8 mouse cellular contexts compared by ENCODE assay signal in the genomic region with DNA sequence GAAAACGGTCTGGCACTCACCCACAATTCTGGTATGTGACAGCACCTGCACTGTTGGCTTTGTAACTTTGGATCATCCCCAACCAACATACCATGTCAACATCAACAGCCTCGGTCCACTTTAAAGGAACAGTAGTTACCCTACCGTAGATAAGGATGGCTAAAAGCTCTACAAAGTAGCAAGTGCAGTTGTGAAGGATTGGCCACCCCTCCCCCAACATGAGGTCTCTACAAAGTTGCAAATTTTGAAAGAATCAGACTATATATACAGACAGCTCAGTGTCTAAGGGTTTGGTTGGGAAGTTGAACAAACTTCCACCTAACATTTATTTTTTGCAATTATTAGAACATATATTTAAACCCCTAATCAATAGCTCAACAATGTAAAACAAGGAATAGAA. TPM values are rescaled to one million over a fixed set of nuclear protein-coding genes. Genes with fewer than 3 reads are reported as not detected.
DNase-seq lines count a peak whose midpoint lies in the region; ATAC-seq and TF ChIP-seq lines count a peak whose summit lies in the region.

No protein-coding gene starts in this region.

- no peak overlapping the region for H3K4me3 ChIP-seq in kidney, adult 2 months (ENCODE audit: insufficient read depth, low read depth, low read length)
- H3K4me3 ChIP-seq in embryonic facial prominence, embryonic 10.5 days = peak overlapping the region; percentile 99; the same call in 1 of the 2 replicates
- no peak overlapping the region for H3K4me3 ChIP-seq in hindbrain, embryonic 16.5 days (ENCODE audit: low read length)
- peak overlapping the region; percentile 96; the same call in 1 of the 2 replicates for H3K4me3 ChIP-seq in midbrain, embryonic 14.5 days (replicated peaks; ENCODE audit: low read depth, low read length)

- H3K4me1 ChIP-seq in kidney, adult 2 months (ENCODE audit: control insufficient read depth, insufficient read depth, low read length) = peaks cover 12% of the 10 kb centered on the region
- H3K4me1 ChIP-seq in embryonic facial prominence, embryonic 10.5 days = peaks cover 23% of the 10 kb centered on the region
- H3K4me1 ChIP-seq in hindbrain, embryonic 16.5 days (ENCODE audit: control insufficient read depth, insufficient read depth, low read depth, low read length) = peaks cover 20% of the 10 kb centered on the region
- H3K4me1 ChIP-seq in midbrain, embryonic 14.5 days (ENCODE audit: control insufficient read depth, insufficient read depth, low read length) = peaks cover 19% of the 10 kb centered on the region

- TF ChIP-seq POLR2A in kidney, adult 2 months (IDR thresholded peaks at IDR 0.05; ENCODE audit: low read depth, low read length) = no peak

- peak overlapping the region; percentile 55 for H3K4me2 ChIP-seq in hindbrain, embryonic 16.5 days (ENCODE audit: low read length)
- peak overlapping the region; percentile 85 for H3K4me2 ChIP-seq in midbrain, embryonic 14.5 days (ENCODE audit: low read length)

- 90% methylated on average over 3 of the region's 3 CpGs for WGBS in kidney, adult 2 months
- WGBS in embryonic facial prominence, embryonic 10.5 days = 89% methylated on average over 3 of the region's 3 CpGs
- 96% methylated on average over 3 of the region's 3 CpGs for WGBS in hindbrain, embryonic 16.5 days
- 95% methylated on average over 3 of the region's 3 CpGs for WGBS in midbrain, embryonic 14.5 days

- H3K27ac ChIP-seq in kidney, adult 2 months (ENCODE audit: insufficient read depth, low read depth, low read length) = peak overlapping the region; percentile 96; the same call in 1 of the 2 replicates
- H3K27ac ChIP-seq in embryonic facial prominence, embryonic 10.5 days (replicated peaks) = peak overlapping the region; percentile 100
- H3K27ac ChIP-seq in hindbrain, embryonic 16.5 days (ENCODE audit: low read depth, low read length) = peak overlapping the region; percentile 99
- peak overlapping the region; percentile 100 for H3K27ac ChIP-seq in midbrain, embryonic 14.5 days (replicated peaks; ENCODE audit: low read depth, low read length)

- no peaks in the 10 kb centered on the region for H3K27me3 ChIP-seq in kidney, adult 2 months (replicated peaks; ENCODE audit: control insufficient read depth, insufficient read depth, low read length)
- no peaks in the 10 kb centered on the region for H3K27me3 ChIP-seq in embryonic facial prominence, embryonic 10.5 days (replicated peaks; ENCODE audit: low read depth, poor library complexity, severe bottlenecking)
- no peaks in the 10 kb centered on the region for H3K27me3 ChIP-seq in hindbrain, embryonic 16.5 days (replicated peaks; ENCODE audit: control insufficient read depth, insufficient read depth, low read length)
- H3K27me3 ChIP-seq in midbrain, embryonic 14.5 days (ENCODE audit: control insufficient read depth, insufficient read depth, low read length) = no peaks in the 10 kb centered on the region

- no peak for TF ChIP-seq CTCF in kidney, adult 2 months (conservative IDR thresholded peaks at IDR 0.05; ENCODE audit: insufficient read depth, insufficient read length, low read depth, low read length)

- no peak for DNase-seq in kidney, adult 2 months
- DNase-seq in kidney, postnatal 4 days = no peak
- DNase-seq in embryonic facial prominence, embryonic 10.5 days (ENCODE audit: low spot score) = no peak
- no peak for DNase-seq in midbrain, embryonic 14.5 days
- no peak for DNase-seq in adrenal gland, adult (ENCODE audit: inconsistent age in 2 of 2, low spot score in 1 of 2)
- DNase-seq in gastrocnemius, postnatal 10 days = no peak

- H3K9ac ChIP-seq in hindbrain, embryonic 16.5 days (ENCODE audit: low read depth, low read length) = no peak overlapping the region
- peak overlapping the region; percentile 100; the same call in 1 of the 2 replicates for H3K9ac ChIP-seq in midbrain, embryonic 14.5 days (replicated peaks; ENCODE audit: low read length)

- ATAC-seq in hindbrain, embryonic 16.5 days = no peak
- ATAC-seq in midbrain, embryonic 14.5 days (ENCODE audit: low FRiP score, low TSS enrichment) = no peak
- ATAC-seq in monocyte, adult 5-6 weeks (replicated peaks; ENCODE audit: insufficient number of reproducible peaks, low FRiP score, low TSS enrichment, poor library complexity, severe bottlenecking) = no peak

- H3K36me3 ChIP-seq in kidney, adult 2 months (ENCODE audit: control insufficient read depth, insufficient read depth, low read length) = peaks cover 5% of the 10 kb centered on the region; the same call in 1 of the 2 replicates
- peaks cover 76% of the 10 kb centered on the region for H3K36me3 ChIP-seq in embryonic facial prominence, embryonic 10.5 days (replicated peaks)
- H3K36me3 ChIP-seq in hindbrain, embryonic 16.5 days (ENCODE audit: control insufficient read depth, insufficient read depth, low read length) = peaks cover 25% of the 10 kb centered on the region
- H3K36me3 ChIP-seq in midbrain, embryonic 14.5 days (ENCODE audit: control insufficient read depth, insufficient read depth, low read length) = peaks cover 56% of the 10 kb centered on the region

- H3K9me3 ChIP-seq in embryonic facial prominence, embryonic 10.5 days = no peaks in the 10 kb centered on the region
- H3K9me3 ChIP-seq in hindbrain, embryonic 16.5 days (ENCODE audit: control insufficient read depth, low read length) = no peaks in the 10 kb centered on the region
- no peaks in the 10 kb centered on the region for H3K9me3 ChIP-seq in midbrain, embryonic 14.5 days (ENCODE audit: control insufficient read depth, low read length)

RNA-seq across cellular contexts. Expression of a gene that starts 1.0 kb away (rescaled TPM):
- polyA plus RNA-seq in kidney, adult 2 months (2012; rRNA removed) = 14.9 and 15.8 TPM in 2 replicates
- 3.4 and 3.5 TPM in 2 replicates for polyA plus RNA-seq in embryonic facial prominence, embryonic 10.5 days (2016; fragmentation: Nextera tagmentation; extraction: Ambion mirVana)
- 2.1 and 2.3 TPM in 2 replicates for polyA plus RNA-seq in hindbrain, embryonic 16.5 days (2015; fragmentation: Nextera tagmentation; extraction: Ambion mirVana)
- polyA plus RNA-seq in midbrain, embryonic 14.5 days (2014; fragmentation: Nextera tagmentation; extraction: Ambion mirVana) = 4.5 and 5.8 TPM in 2 replicates
- 1.2 to 9.1 TPM in 2 of 3 replicates, not detected in the other for total RNA-seq in monocyte, adult 5-6 weeks (2017)
- total RNA-seq in gastrocnemius, postnatal 10 days (2021) = 10 to 100 TPM; 28.4 to 33.5 TPM

RNA-seq across cellular contexts. Expression of a gene that starts 22.3 kb away (rescaled TPM):
- 3.4 and 8.5 TPM in 2 replicates for polyA plus RNA-seq in kidney, adult 2 months (2012; rRNA removed)
- 17.9 and 20.7 TPM in 2 replicates for polyA plus RNA-seq in embryonic facial prominence, embryonic 10.5 days (2016; fragmentation: Nextera tagmentation; extraction: Ambion mirVana)
- polyA plus RNA-seq in hindbrain, embryonic 16.5 days (2015; fragmentation: Nextera tagmentation; extraction: Ambion mirVana) = 15.1 and 16.8 TPM in 2 replicates
- polyA plus RNA-seq in midbrain, embryonic 14.5 days (2014; fragmentation: Nextera tagmentation; extraction: Ambion mirVana) = 35.8 and 35.9 TPM in 2 replicates
- 34.9 to 50.7 TPM (median 37.1 TPM) in 3 replicates for total RNA-seq in monocyte, adult 5-6 weeks (2017)
- total RNA-seq in gastrocnemius, postnatal 10 days (2021) = 10 to 100 TPM; 14.6 to 19.5 TPM

RNA-seq across cellular contexts. Expression of a gene that starts 22.5 kb away (rescaled TPM):
- polyA plus RNA-seq in kidney, adult 2 months (2012; rRNA removed) = 35.8 and 36.6 TPM in 2 replicates
- 71.5 and 72.5 TPM in 2 replicates for polyA plus RNA-seq in embryonic facial prominence, embryonic 10.5 days (2016; fragmentation: Nextera tagmentation; extraction: Ambion mirVana)
- 60.0 and 67.8 TPM in 2 replicates for polyA plus RNA-seq in hindbrain, embryonic 16.5 days (2015; fragmentation: Nextera tagmentation; extraction: Ambion mirVana)
- polyA plus RNA-seq in midbrain, embryonic 14.5 days (2014; fragmentation: Nextera tagmentation; extraction: Ambion mirVana) = 61.1 and 75.4 TPM in 2 replicates
- total RNA-seq in monocyte, adult 5-6 weeks (2017) = 44.5 to 113 TPM (median 82.0 TPM) in 3 replicates
- total RNA-seq in gastrocnemius, postnatal 10 days (2021) = 10 to 100 TPM; 49.7 to 54.9 TPM

RNA-seq across cellular contexts. Expression of a gene that starts 22.5 kb away (rescaled TPM):
- polyA plus RNA-seq in kidney, adult 2 months (2012; rRNA removed) = 9.3 and 14.8 TPM in 2 replicates
- polyA plus RNA-seq in embryonic facial prominence, embryonic 10.5 days (2016; fragmentation: Nextera tagmentation; extraction: Ambion mirVana) = 6.4 and 6.6 TPM in 2 replicates
- 6.9 and 7.5 TPM in 2 replicates for polyA plus RNA-seq in hindbrain, embryonic 16.5 days (2015; fragmentation: Nextera tagmentation; extraction: Ambion mirVana)
- polyA plus RNA-seq in midbrain, embryonic 14.5 days (2014; fragmentation: Nextera tagmentation; extraction: Ambion mirVana) = 10.3 and 10.8 TPM in 2 replicates
- 1.9 to 6.0 TPM (median 5.3 TPM) in 3 replicates for total RNA-seq in monocyte, adult 5-6 weeks (2017)
- 1 to 10 TPM; 3.5 to 4.3 TPM for total RNA-seq in gastrocnemius, postnatal 10 days (2021)

Comparison
In these comparisons a context has a peak if more than half of its experiments do, and no peak if none do; other contexts are left out.
1. H3K4me3 ChIP-seq: peak in embryonic facial prominence, embryonic 10.5 days (single experiment) and midbrain, embryonic 14.5 days (single experiment); none in kidney, adult 2 months (single experiment) and hindbrain, embryonic 16.5 days (single experiment).
2. Peak in every context shown above with its lines, with median percentiles within 50 percentile points of each other: H3K27ac ChIP-seq.